Mouse (Mus musculus) fibroblast of lung, adult 2 months (primary cell): ENCODE results near the gene Fam184a.

Experiments used
- DNase-seq: peaks from one replicate; pipeline ENCODE4 v3.0.0-alpha.2; 2011; ENCODE audit warnings: low read depth

Fam184a gene

DNA sequence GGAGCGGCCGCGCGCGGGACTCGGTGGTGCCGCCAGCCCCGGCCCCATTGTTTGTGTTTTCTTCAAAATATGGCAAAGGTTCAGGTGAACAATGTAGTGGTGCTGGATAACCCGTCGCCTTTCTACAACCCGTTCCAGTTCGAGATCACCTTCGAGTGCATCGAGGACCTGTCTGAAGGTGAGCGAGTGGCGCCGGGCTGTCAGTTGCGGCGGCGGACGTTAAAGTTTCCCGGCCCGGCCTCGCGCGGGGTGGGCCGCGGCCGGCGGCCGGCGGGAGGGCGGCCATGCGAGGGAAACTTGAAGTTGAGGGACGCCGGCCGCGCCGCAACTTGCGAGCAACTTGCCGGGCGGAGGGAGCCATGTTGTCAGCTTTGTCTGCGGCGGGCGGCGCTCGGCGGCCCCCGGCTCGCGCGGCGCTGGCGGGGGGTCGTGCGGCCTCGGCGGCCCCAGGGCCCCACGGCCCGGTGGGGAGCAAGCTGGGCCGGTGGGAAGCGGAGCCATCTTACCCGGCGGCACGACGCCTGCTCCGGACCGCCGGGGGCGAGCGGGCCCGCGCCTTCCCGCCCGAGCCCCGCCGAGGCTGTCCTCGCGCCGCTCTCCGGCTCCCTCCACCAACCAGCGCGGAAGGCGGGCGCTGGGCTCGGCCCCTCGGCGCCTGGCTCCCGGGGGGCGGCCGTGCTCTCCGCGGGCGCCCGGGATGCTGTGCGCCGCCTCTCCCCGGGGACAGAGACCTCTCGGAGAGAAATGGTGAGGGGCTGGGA is 153.6 kb downstream of the Fam184a start:
- DNase-seq = no peak

DNA sequence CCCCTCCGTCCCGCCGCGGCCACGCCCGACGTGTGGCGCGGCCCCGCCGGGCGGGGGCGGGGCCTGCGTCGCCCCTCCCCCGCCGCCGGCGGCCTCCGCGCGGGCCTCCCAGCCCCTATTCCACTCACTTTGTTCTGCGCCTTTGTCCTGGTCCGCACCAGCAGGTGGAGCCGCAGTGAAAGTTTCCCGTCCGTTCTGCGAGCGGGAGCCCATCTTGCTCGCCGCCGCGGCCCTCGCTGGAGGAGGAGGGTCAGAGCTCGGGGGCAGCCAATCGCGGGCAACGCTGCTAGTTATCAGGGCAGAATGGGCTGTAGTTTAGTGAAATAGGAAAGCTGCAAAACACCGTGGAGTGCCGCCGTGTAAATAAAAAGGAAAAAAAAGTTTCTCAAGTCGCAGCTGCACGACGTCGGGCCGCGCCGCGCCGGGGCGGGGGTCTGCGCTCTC is 154.2 kb downstream of the Fam184a start, which contains the start of gene Asf1a:
Gene Asf1a (plus strand): TSS at position 81 of the 444 bp plus-strand sequence.
- peak; percentile 92 for DNase-seq

DNA sequence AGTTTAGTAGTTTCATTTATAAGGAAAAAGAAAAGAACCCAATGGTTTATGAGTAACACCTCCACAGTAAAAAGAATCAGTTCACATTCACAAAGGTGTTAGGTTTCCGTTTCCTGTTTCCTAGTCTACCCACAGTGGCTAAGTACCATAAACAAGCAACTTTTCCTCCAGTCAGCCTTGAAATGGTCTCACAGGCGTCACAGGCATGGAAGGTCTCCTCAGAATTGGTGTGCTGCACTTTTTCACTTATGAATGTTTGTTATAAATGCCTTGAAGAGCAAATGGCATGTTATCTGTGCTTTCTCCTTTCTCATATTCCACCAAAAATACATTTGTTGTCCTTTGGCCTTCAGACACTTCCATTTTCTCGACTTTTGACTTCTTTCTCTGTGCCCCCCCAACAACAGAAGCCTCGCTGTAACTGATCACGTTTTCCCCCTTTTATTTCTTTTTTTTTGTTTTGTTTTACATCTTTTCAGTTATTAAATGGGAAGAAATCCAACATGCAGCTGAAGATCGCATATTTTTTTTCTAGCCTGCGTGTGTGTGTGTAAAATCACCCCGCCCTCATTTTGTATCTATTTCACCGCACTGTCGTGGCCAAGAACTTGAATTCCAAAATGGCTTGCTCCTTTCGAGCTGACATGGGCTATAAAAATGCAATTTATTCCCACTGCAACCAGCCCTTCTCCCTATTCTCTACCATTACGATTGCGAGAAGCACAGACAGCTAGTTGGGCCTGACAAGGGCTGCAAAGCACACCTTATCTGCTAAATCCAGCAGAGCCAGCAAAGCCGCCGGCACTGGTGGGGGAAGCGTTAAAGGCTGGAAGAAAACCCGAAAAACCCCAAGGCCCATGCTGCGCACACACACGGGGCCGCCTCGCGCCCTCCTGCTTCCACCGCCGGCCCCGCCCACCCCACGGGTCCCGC is 154.9 kb downstream of the Fam184a start:
- peak; percentile 45 for DNase-seq

DNA sequence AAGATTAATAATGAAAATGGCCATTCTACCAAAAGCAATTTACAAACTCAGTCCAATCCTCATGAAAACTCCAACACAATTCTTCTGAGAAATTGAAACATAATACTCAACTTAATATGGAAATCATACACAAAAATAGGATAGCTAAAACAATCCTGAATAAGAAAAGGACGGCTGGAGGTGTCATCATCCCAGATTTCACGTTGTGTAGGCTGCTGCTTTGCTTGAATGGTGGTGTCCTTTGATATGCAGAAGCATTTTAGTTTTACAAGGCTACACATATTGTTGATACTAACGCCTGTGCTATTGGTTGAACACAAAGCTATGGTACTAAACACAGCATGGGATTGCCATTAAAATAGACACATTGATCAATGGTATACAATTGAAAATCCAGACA is 165.1 kb downstream of the Fam184a start:
- no peak for DNase-seq
